Mouse (Mus musculus) ES-E14 (cell line): ENCODE results near the gene Yy1. TPM values are rescaled to one million over a fixed set of nuclear protein-coding genes. Genes with fewer than 3 reads are reported as not detected.

Experiments
- DNase-seq: peaks from one replicate; pipeline ENCODE4 v3.0.0-alpha.2; 2013; ENCODE audit warnings: low read depth, low spot score
- H3K27ac ChIP-seq: 2 replicates; pipeline ENCODE4 v1.5.1; 2012; ENCODE audit warnings: low read depth, mild to moderate bottlenecking, low read length, moderate library complexity, mixed read lengths; ENCODE audit not compliant: poor library complexity, insufficient read depth, severe bottlenecking
- H3K36me3 ChIP-seq: 2 replicates; pipeline ENCODE4 v1.6.1; 2012; ENCODE audit warnings: mild to moderate bottlenecking, low read length, moderate library complexity, mixed read lengths; ENCODE audit not compliant: control insufficient read depth, poor library complexity, insufficient read depth, severe bottlenecking
- H3K4me1 ChIP-seq, 2 experiments: fragments of 150-350 bp in 1 of 2; sonication (generic) in 1 of 2; 2 replicates each; pipeline ENCODE4 v1.6.1; 2012; ENCODE audit warnings: low read length in 2 of 2, mild to moderate bottlenecking in 1 of 2, mixed read lengths in 1 of 2; ENCODE audit not compliant: control insufficient read depth in 2 of 2, insufficient read depth in 2 of 2, poor library complexity in 1 of 2
- H3K4me3 ChIP-seq, 2 experiments: fragments of 150-350 bp in 1 of 2; sonication (generic) in 1 of 2; 2 replicates each; pipeline ENCODE4 v1.5.1; 2012; ENCODE audit warnings: low read length in 2 of 2, low read depth in 1 of 2, mild to moderate bottlenecking in 1 of 2, mixed read lengths in 1 of 2; ENCODE audit not compliant: insufficient read depth in 1 of 2, poor library complexity in 1 of 2, severe bottlenecking in 1 of 2
- H3K9ac ChIP-seq: 2 replicates; pipeline ENCODE4 v1.6.1; 2012; ENCODE audit warnings: low read depth, mild to moderate bottlenecking, low read length, mixed read lengths; ENCODE audit not compliant: poor library complexity, insufficient read depth, severe bottlenecking
- H3K9me3 ChIP-seq: fragments of 150-350 bp; sonication (generic); 2 replicates; pipeline ENCODE4 v1.6.1; 2012; ENCODE audit warnings: low read depth, mild to moderate bottlenecking, low read length; ENCODE audit not compliant: control insufficient read depth, insufficient read depth
- CHD2 ChIP-seq: IDR thresholded peaks from 2 replicates; pipeline ENCODE4 v1.6.1; 2014; ENCODE audit warnings: mild to moderate bottlenecking, low read depth, low read length, inconsistent platforms
- HCFC1 ChIP-seq: IDR thresholded peaks from 2 replicates; pipeline ENCODE4 v1.6.1; 2012; ENCODE audit warnings: low read length, inconsistent platforms, borderline replicate concordance; ENCODE audit not compliant: insufficient read depth
- MAFK ChIP-seq: IDR thresholded peaks from 2 replicates; pipeline ENCODE4 v1.6.1; 2014; ENCODE audit warnings: mild to moderate bottlenecking, low read depth, low read length, inconsistent platforms; ENCODE audit not compliant: insufficient read depth
- ZC3H11A ChIP-seq: IDR thresholded peaks from 2 replicates; pipeline ENCODE4 v1.6.1; 2012; ENCODE audit warnings: low read depth, mild to moderate bottlenecking, inconsistent platforms, low read length, borderline replicate concordance
- ZNF384 ChIP-seq: IDR thresholded peaks from 2 replicates; pipeline ENCODE4 v1.6.1; 2012; ENCODE audit warnings: low read depth, low read length, inconsistent platforms
- in situ Hi-C, 2 experiments: fragments of 600-800 bp; cut with MboI; formaldehyde crosslinking; loops; one replicate each; pipeline ENCODE4 v1.15.1; 2025; ENCODE audit warnings: low sequenced_read_pairs in 2 of 2, inconsistent platforms in 1 of 2; ENCODE audit not compliant: unreplicated experiment in 2 of 2
- total RNA-seq: library from RNA; depleted of rRNA; stranded (reverse); fragments of 300-350 nt; gene quantifications from 2 replicates; pipeline ENCODE4 v1.2.3, GENCODE M21; 2012

The Yy1 gene
- total RNA-seq, 1 experiment, result 40.5 TPM

GRCm38 (mm10) chr12:108801613-108802012 lies 8.8 kb downstream of the Yy1 start:
- DNase-seq, result no peak
- H3K36me3 ChIP-seq, result peaks cover 8% of the 10 kb centered on the region
- no peak overlapping the region for H3K9ac ChIP-seq
- H3K4me1 ChIP-seq, result peaks cover 7 to 16% of the 10 kb centered on the region in 2 experiments
- in situ Hi-C loops, result no loop called here
- H3K27ac ChIP-seq, result no peak overlapping the region
- no peak overlapping the region for H3K4me3 ChIP-seq
- H3K9me3 ChIP-seq, result no peaks in the 10 kb centered on the region
- TF ChIP-seq MAFK, result no peak
- TF ChIP-seq ZNF384, result no peak
- no peak for TF ChIP-seq HCFC1
- TF ChIP-seq CHD2, result no peak
- TF ChIP-seq ZC3H11A, result no peak

- in situ Hi-C loops, result no loop called here
- Histone ChIP-seq H3K27ac (no peak overlapping the region), H3K4me3 (no peak overlapping the region), H3K9me3 (no peaks in the 10 kb centered on the region), H3K36me3 (peaks cover 18% of the 10 kb centered on the region), H3K9ac (no peak overlapping the region), H3K4me1 (peaks cover 4 to 14% of the 10 kb centered on the region in 2 experiments; a peak in 3 of 4 replicates)
- no peak for DNase-seq
- TF ChIP-seq MAFK (no peak), ZC3H11A (no peak), HCFC1 (no peak), CHD2 (no peak)
Measured at GRCm38 (mm10) chr12:108804388-108804787, 11.6 kb downstream of the Yy1 start.

- in situ Hi-C loops, result no loop called here
- no peak for TF ChIP-seq ZNF384
- no peak for TF ChIP-seq MAFK
- TF ChIP-seq CHD2, result no peak
- no peak for TF ChIP-seq ZC3H11A
- TF ChIP-seq HCFC1, result no peak
Measured at GRCm38 (mm10) chr12:108808465-108808864, 15.7 kb downstream of the Yy1 start.

GRCm38 (mm10) chr12:108809771-108810170 lies 17.0 kb downstream of the Yy1 start:
- H3K9me3 ChIP-seq, result no peaks in the 10 kb centered on the region
- no peak for TF ChIP-seq CHD2
- no peak for TF ChIP-seq MAFK
- no peak for TF ChIP-seq ZC3H11A
- no peak for TF ChIP-seq HCFC1
- no peak for TF ChIP-seq ZNF384
- no peak for DNase-seq
- H3K4me1 ChIP-seq, result 0 out of 4 replicates have a peak, but pooled peaks cover 0 to 3% of the 10 kb centered on the region in 2 experiments
- no peak overlapping the region for H3K27ac ChIP-seq
- H3K36me3 ChIP-seq, result peaks cover 32% of the 10 kb centered on the region
- no peak overlapping the region for H3K4me3 ChIP-seq
- in situ Hi-C loops, result no loop called here
- no peak overlapping the region for H3K9ac ChIP-seq

More at GRCm38 (mm10) chr12:108808465-108808864, 15.7 kb downstream of the Yy1 start:
- no peak overlapping the region for H3K9ac ChIP-seq
- no peak for DNase-seq
- H3K27ac ChIP-seq, result no peak overlapping the region
- 0 out of 4 replicates have a peak, but pooled peaks cover 0 to 3% of the 10 kb centered on the region in 2 experiments for H3K4me1 ChIP-seq
- no peaks in the 10 kb centered on the region for H3K9me3 ChIP-seq
- peaks cover 23% of the 10 kb centered on the region for H3K36me3 ChIP-seq
- H3K4me3 ChIP-seq, result no peak overlapping the region

- 0 out of 4 replicates have a peak, but pooled peaks cover 0 to 3% of the 10 kb centered on the region in 2 experiments for H3K4me1 ChIP-seq
- DNase-seq, result no peak
- H3K36me3 ChIP-seq, result peaks cover 34% of the 10 kb centered on the region
- no peak for TF ChIP-seq ZNF384
- TF ChIP-seq HCFC1, result no peak
- no peak for TF ChIP-seq CHD2
- TF ChIP-seq MAFK, result no peak
- no peak for TF ChIP-seq ZC3H11A
- H3K4me3 ChIP-seq, result no peak overlapping the region
- in situ Hi-C loops, result no loop called here
- no peak overlapping the region for H3K27ac ChIP-seq
- H3K9ac ChIP-seq, result no peak overlapping the region
- no peaks in the 10 kb centered on the region for H3K9me3 ChIP-seq
Measured at GRCm38 (mm10) chr12:108810309-108810708, 17.5 kb downstream of the Yy1 start.
